Mouse (Mus musculus) layer of hippocampus, postnatal 25 days (tissue): ENCODE results near the gene Pde4dip. TPM values are rescaled to one million over a fixed set of nuclear protein-coding genes. Genes with fewer than 3 reads are reported as not detected.

ENCODE experiments used
- DNase-seq, 2 experiments: peaks; one replicate each; pipeline ENCODE4 v3.0.0; 2022; ENCODE audit warnings: mixed read lengths in 2 of 2, low spot score in 1 of 2; ENCODE audit errors: extremely low spot score in 1 of 2
- total RNA-seq, 2 experiments: library from RNA; stranded (reverse); gene quantifications; 2 replicates each; pipeline ENCODE4 v1.2.3; 2021

Pde4dip gene
- total RNA-seq, 2 experiments from 2014 or later = 219 to 249 TPM

DNA sequence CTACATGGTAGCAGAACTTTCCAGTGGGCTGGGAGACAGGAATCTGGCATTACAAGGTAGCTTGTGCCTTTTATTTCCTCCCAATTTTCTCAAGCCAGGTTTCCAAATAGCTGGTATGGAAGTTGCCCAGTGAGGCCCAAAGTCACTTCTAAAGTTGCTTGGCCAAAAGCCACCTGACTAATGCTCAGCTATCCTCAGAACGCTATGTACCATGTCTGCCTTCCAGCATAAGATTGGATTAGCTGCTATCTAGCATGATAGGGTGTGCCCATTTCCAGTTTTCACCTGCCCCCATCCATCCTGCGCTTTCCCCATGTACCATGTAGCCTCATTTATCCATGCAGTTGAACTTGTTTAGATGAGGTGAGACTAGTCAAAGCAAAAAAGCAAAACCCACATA, 78.2 kb downstream of the Pde4dip start:
- DNase-seq = no peak

DNA sequence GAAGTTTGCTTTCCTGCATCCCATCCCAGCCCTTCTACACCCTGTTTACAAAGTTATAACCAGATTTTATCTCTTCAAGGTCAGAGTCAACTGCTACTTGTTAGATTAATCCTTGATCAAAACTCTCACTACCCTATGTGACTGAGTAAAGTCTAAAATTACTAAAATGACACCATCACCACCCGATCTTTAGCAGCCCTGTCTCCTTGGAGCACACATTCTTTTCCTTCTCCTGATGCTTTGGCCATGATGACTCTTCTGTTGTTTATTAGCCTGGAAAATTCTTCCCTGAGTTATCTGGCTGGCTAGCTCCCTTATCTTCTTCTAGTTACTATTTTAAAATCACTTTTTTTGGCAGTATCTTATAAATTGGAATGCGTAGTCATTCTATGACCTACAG, 82.9 kb downstream of the Pde4dip start:
- no peak for DNase-seq

DNA sequence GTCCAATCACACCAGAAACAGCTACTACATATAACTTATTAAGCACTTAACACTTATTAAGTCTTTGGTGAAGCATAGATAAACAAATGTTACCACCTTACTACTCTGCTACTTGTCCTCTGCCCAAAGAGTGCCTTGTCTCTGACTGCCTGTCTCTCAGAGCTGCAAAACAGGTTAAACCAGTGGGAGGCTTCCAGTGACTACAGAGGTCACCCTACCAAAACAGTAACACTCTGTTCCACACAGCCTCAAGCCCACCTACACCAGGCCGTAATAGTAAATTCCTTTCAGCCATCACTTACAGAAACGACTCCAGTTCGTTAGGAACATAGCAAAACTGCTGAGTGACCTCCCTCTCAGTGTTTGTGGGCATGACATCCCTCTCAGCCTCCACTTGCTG, 84.8 kb downstream of the Pde4dip start:
- no peak for DNase-seq

DNA sequence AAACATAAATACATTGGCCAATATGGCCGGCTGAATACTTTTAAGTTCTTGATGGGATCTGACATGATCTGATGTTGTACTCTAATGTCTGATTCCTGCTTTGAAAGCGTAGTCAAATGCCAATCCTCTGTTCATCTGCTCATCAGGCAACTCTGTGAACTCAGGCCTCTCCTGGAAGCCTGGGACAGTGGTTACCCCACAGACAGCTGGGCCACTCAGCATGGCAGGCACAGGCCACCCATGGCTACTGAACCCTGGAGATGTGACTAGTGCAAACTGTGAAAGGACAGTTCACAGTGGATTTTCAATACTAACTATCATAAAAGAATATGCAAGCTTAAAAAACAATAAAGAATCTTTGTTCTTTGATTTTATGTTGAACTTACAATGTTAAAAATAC, 85.6 kb downstream of the Pde4dip start:
- DNase-seq = no peak

DNA sequence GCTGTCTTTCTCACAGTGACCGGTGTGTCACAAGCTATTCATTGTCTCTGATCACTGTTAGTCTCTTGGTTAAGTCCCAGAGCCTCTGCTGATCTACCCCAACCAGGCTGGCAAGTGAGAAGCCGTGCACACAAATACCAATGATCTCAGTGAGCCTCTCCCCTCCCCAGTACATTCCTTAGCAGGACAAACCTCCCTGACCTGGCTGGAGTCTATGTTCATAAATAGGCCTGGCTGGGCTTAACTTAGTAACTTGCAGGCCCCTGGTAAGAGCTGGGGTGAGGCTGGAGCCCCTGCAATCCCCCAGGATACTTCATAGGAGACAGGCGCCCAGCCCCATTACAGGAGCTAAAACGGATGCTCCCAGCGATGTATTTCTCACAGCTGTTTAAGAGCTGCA, 86.2 kb downstream of the Pde4dip start:
- no peak for DNase-seq

DNA sequence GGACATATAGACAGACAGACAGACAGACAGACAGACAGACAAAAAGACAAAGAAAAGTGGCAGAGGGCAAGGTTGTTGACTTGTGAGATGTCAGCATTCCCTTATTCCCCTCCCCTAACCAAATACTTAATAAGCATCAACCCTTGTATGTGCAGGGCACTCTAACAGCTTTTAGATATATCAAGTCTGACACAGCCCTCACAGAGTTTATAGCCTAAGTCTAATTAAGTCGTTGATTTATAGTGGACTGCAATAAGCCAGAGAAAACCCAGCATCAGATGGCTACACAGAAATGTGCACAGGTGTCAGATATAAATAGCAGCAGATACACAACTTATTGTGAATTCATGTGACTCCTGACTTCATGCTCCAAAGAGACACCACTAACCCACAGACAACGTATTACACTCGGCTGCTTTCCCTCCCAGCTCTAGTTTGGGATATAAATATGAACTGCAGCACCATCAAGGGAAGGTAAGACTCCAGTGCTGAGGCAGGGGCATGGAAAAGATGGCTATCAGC, 87.3 kb downstream of the Pde4dip start:
- DNase-seq = no peak

DNA sequence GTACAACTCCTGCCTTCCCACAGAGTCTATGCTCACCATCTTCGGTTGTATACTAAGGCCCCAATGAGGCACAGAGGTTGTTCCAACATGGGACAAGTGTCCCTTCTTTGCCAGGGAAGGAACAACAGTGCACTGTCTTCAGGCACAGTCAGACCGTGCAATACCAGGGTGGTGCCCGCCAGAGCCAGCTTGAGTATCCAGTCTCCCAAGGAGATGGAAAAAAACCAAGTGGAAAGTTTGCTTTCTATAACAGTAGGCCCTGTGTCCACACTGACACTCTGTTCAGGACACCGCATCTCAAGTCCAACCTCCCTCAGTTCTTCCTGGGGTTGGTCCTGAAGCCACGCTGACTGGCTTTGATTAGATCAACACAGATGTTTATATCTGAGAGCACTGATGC, 87.8 kb downstream of the Pde4dip start:
- no peak for DNase-seq

DNA sequence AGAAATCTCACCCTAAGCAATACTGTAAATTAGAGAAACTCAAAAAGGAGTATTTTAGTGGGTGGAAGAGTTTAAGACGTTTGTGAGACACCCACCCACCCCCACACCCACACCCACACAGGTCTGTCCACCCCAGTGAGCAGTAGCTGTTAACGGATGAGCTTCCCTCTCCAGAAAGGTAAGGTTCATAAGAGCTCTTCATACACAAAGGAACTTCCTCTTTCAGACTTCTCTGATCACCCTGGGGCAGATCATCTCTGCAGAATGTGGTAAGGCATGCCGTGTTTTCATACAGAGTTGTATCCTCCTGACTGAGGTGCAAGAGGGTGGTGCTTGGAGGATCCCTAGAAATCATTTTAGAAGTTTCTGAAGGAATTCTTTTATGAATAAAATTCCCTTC, 88.5 kb downstream of the Pde4dip start:
- DNase-seq = no peak

DNA sequence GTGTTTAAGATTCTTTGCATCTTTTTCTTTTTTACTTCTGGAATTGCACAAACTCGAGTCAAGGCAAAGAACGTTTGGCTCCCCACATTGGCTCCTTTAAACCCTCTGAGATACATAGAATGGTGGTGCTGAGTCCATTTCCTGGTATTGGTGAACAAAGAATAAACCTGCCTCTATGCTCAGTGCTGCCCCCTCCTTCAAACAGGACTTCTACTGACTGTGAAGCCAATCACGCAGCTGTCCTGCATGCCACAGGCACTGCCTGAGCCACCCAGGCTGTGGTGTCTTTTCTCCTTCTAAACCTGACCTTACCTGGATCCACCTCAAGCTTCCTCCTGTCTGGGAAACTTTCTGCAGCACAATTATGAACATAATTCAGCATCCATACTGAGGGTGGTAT, 89.2 kb downstream of the Pde4dip start:
- DNase-seq = no peak

DNA sequence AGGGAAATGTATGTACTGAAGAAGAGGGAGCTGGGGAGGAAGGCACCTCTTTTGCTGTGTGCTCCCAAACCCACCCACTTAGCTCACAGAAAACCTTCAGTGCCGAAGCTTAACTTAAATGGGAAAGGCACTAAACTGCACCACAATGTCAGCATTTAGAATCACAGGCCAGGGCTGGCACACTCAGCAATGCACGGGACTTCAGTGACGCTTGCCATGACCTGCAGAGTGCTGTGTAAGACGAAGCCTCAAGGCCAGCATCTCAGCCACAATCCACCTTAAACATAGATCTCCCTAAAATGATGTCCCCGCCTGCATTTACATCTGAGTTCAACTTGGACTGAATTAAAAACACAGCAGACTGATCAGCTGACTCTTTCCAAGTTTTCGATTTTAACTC, 91.1 kb downstream of the Pde4dip start:
- no peak for DNase-seq

DNA sequence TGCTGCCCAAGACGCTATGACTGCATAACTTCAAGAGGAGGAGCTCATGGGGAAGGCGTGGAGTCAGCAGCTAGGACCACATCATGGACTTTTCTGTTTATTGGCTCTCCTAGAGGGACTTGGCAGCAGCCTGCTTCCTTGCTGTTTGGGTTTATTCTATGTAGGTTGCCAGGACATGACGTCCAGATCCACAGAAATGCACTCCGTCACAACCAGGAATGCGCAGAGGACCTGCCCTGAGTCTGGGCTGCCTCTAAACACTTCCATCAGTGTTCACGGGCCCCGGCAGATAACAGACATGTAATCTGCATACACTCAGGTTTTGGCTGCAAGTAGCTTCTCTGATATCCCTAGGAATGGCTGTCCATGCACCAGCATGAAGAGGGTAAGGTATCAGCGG, 94.5 kb downstream of the Pde4dip start:
- no peak for DNase-seq

DNA sequence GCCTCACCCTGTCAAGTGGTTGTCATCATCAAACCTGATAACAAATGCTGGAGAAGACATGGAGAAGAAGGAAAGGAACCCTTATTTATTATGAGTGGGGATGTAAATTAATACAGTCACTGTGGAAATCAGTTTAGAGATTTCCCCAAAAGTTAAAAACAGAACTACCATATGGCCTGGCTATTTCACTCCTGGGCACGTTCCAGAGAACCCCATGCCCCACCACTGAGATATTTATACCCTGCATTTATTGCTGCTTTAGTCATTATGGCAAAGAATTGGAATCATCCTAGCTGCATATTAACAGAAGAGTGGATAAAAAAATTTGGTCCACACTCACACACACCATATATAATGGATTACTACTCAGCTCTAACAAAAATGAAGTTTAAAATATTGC, 98.4 kb downstream of the Pde4dip start:
- no peak for DNase-seq

DNA sequence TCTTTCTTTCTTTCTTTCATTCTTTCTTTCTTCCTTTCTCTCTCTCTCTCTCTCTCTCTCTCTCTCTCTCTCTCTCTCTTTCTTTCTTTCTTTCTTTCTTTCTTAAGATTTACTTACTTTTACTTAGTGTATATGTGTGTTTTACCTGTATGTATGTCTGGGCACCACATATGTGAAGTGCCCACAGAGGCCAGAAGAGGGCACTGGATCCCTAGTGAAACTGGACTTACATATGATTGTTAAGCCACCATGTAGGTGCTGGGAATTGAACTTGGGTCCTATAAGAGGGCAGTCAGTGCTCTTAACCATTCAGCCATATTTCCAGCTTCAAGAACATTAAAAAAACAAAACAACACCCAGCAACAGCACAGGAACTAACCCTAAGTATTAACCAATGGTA, 99.2 kb downstream of the Pde4dip start:
- no peak for DNase-seq

DNA sequence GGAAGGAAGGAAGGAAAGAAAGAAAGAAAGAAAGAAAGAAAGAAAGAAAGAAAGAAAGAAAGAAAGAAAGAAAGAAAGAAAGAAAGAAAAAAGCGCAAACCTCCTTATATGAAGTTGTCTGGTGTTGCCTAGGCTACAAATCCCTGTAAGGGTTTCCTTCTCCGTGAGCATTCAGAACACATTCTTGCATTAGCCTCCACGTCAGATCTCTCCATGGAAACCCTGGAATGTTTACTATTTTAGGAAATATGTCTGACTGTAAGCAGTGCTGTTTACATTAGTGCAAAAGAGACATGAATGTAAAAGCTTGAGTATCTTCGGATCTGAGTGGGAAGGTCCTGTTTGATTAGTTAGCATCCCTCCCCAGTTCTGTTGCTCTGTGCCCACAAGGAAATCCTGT, 112.3 kb downstream of the Pde4dip start:
- DNase-seq = no peak

DNA sequence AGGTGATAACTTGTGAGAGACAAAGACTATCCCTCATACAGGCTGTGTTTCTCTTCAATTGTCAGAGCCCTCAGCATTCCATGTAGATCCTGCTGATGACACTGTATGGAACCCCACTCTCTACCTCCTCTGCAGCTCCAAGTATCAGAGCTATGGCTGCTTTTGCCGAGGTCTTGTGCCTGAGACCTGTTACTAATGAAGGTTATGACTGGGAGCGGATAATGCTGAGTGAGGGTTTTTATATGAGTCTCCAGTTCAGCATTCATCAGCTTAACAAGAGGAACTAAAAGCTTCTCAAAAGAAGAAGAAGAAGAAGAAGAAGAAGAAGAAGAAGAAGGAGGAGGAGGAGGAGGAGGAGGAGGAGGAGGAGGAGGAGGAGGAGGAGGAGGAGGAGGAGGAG, 112.8 kb downstream of the Pde4dip start:
- DNase-seq = no peak

DNA sequence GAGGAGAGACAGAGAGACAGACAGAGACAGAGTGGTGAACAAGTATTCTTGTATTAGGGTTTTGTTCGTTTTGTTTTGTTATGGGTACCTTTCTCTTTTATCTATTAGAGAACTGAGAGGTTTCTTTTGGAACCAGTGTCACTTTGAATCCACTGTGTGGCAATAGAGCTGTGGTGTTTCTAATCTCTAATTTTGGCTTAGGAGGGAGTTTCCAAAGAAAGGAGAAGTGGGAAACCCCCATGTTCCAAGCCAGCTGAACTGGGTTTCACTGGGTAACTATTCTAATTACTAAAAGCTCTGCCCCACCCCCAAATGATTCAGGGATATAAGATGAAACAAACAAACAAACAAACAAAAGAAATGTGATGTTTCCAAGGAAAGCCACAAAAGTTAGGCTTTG, 113.6 kb downstream of the Pde4dip start:
- DNase-seq = no peak

DNA sequence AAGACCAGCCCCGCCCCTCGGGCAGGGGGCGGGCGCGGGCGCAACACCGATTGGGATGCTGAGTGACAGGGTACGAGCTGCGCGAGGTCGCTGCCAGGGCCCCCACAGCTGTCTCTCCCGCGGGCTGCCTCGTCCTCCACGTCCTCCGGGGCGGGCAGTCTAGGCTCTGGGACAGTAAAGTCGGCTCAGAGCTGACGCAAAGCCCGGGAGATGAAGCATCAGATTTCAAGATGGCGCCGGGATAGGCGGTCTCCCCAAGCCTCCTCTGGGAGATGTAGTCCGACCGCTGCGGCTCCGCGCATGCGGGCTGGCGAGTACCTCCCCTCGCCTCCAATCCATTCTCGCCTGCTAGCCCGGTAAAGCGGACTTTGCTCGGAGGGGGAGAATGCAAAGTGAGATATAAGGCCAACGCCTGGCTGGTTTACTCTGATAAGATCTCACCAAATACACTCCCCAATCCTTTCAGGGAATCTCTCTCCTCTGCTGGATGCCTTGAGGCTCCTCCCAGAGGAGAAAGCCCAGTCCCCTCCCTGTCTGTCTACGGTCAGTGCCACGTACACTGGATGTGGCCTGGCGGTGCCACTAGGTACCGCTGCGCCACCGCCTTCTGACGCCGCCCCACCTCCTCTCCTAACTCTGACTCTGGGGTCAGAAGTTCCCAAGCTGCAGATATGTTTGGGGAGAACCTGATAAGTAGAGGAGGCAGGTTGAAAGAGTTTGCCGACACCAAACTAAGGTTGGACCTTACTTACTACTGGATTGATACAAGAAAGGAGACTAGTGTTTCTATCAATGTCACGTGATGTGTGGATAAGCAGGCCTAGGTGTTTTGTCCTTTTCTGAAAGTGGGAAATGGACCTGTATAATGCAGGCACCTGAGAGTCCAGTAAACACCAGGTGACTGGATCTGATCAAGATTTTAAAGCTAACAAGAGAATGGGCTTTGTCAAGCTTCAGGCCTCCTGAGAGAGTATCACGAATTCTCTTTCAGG, 120.4 kb downstream of the Pde4dip start:
- peak; percentile 69 to 76 for DNase-seq

DNA sequence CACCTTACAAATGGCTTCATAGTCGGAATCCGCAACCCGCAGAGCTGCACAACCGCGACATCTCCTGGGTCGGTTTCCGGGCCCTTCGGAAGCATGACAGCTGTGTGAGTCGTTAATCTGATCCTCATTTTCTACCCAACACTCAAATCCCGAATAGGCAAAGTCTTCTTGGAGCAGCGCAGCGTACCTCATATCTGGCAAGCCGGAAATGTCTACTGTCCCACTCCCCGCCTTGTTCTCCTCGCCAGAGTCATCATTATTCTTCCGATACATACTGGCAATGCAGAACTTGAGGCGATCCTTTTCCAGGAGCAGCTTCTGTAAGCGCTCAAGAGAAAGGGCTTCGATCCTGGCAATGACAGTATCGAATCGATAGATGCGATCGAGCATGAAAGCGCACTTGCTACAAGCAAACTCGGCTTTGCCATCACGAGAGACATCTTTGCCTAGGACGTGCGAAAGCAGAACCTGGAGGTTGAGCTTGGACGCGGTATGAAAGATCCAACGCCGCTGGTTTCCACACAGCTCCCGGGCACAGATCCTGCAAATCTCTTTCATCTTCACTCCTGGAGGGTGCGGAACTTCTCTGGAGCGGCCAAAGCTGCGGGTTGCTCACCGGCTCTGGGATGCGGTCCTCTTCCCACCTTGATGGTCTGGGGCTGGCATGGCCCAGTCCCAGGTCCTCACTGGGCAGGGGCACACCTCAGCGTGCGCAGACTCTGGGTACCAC, 121.3 kb downstream of the Pde4dip start:
- no peak for DNase-seq

DNA sequence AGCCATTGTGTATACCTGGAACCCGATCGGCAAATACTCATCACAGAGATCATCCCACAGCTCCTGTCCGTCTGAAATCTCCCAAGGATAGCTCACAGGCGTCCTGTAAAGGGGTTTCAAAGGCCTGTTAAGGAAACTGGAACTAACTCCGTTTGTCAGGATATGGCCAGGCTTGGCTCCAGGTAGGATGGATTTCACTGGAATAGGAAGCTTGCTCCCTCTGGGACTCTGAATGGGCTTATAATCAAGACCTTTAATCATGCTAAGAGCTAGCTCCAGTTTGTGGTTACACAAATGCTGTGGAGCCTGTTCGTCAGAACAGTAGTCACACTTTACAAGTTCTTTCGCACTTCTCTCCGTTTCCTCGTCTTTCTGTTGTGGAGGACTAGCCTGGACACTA, 122.0 kb downstream of the Pde4dip start:
- DNase-seq = no peak

DNA sequence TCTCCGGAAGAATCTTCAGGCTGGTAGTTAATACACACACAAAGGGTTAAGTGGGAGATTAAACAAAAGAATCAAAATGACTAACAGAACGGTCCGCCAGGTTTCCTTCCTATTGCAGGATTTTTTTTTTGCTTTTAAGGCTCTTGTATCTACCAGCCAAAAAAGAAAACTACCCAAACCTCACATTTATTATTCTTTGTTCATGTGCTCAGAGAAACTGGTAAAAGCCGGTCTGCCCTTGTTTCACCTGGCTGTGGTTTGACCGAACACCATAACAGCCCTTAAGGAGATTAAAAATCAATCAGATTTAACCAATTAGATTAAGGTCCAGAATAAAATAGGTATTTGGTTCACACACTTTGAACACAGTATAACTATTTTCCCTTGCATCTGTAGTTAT, 124.4 kb downstream of the Pde4dip start:
- no peak for DNase-seq

DNA sequence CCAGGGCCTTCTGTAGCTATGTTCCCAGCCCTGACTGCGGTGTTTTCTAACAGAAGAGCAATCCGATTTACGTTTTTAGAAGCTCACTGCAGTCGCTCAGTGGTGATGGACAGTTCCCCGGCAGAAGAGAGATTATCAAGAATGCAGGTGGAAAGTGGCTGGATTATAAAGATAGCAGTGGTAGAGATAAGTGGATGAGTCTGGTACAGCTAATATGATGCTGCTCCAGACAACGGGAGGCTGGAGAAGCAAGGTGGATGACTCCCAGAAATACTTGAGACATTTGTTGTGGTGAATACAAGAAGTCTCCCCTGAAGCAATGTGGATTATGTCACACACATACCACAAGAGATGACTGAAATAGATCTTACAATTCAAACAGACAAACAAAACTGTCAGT, 126.6 kb downstream of the Pde4dip start:
- DNase-seq = no peak

DNA sequence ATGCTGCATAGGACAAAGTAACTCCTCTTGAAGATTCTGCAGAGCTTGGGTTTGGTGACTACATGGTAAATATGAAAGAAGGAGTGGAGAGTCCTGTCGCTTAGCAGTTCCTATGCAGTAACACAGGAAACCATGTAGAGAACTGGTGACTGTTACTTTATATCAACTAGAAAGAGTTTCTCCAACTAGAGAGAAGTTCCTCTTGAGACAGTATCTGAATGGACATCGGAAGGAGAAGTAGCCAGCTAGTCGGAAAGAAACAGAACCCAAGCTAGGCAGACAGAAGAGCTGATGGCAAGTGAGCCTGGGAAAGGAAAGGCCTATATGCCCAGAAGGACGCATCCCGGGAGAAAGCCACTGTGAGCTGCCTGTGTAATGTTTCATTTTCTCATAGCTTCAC, 127.3 kb downstream of the Pde4dip start:
- no peak for DNase-seq
